Mouse (Mus musculus): ENCODE measurements around the gene Ptprz1.

GRCm38 (mm10) chr6:22963374-22963773 is 88.1 kb downstream of the Ptprz1 start:
- no peak for TF ChIP-seq HCFC1 (IDR thresholded peaks at IDR 0.05; ENCODE audit: borderline replicate concordance, insufficient read depth, low read length)
- TF ChIP-seq ZNF384 (IDR thresholded peaks at IDR 0.05; ENCODE audit: low read depth, low read length): no peak
- TF ChIP-seq MAFK (IDR thresholded peaks at IDR 0.05; ENCODE audit: insufficient read depth, low read depth, low read length): no peak
- TF ChIP-seq CHD2 (IDR thresholded peaks at IDR 0.05; ENCODE audit: low read depth, low read length): no peak
